Mouse (Mus musculus) cortical plate, adult 2 months (tissue): ENCODE data around the gene Sgms1.

Experiments
- CTCF ChIP-seq: fragments of 200-500 bp; IDR thresholded peaks from 2 replicates; pipeline ENCODE4 v1.5.1; 2011; ENCODE audit warnings: mild to moderate bottlenecking, control low read depth, low read length; ENCODE audit not compliant: insufficient read depth; ENCODE audit errors: extremely low read depth
- POLR2A ChIP-seq: fragments of 200-500 bp; IDR thresholded peaks from 2 replicates; pipeline ENCODE4 v1.6.1; 2011; ENCODE audit warnings: mild to moderate bottlenecking, low read length, control low read depth; ENCODE audit not compliant: insufficient read depth; ENCODE audit errors: extremely low read depth

- TF ChIP-seq POLR2A: no peak
- no peak for TF ChIP-seq CTCF
Measured at GRCm38 (mm10) chr19:32391441-32391840, 1.9 kb upstream of the Sgms1 start.
